Mouse (Mus musculus) kidney, embryonic 16.5 days (tissue): ENCODE results near the gene Olfr1368. TPM values are rescaled to one million over a fixed set of nuclear protein-coding genes. Genes with fewer than 3 reads are reported as not detected.

Source experiments
- polyA plus RNA-seq: library from polyadenylated mRNA; unstranded; fragments of >200 nt; fragmentation: Nextera tagmentation; extraction: Ambion mirVana; gene quantifications from 2 replicates; pipeline ENCODE4 v1.2.1, GENCODE M21; 2015

Olfr1368 gene
- polyA plus RNA-seq, 1 experiment from 2014 or later, result not detected

Other genes starting within 250 kb of the Olfr1368 start
- not detected in 2 replicates for gene Olfr1370, start 70.9 kb downstream of the Olfr1368 start, polyA plus RNA-seq
- gene Olfr1369-ps1, start 34.4 kb downstream of the Olfr1368 start, polyA plus RNA-seq, result 0.05 TPM in 1 of 2 replicates, not detected in the other
- not detected in 2 replicates for gene Olfr263, start 16.2 kb downstream of the Olfr1368 start, polyA plus RNA-seq
- gene Trim27, start 33.6 kb upstream of the Olfr1368 start, polyA plus RNA-seq, result 130 and 131 TPM in 2 replicates
- not detected in 2 replicates for gene Gpx5, start 146.9 kb upstream of the Olfr1368 start, polyA plus RNA-seq
- 10.7 and 11.8 TPM in 2 replicates for gene Gpx6, start 166.3 kb upstream of the Olfr1368 start, polyA plus RNA-seq
- gene Olfr1367, start 201.0 kb upstream of the Olfr1368 start, polyA plus RNA-seq, result not detected in 2 replicates
- gene Zscan12, start 217.0 kb upstream of the Olfr1368 start, polyA plus RNA-seq, result 12.9 and 13.9 TPM in 2 replicates